Mouse (Mus musculus): ENCODE measurements at regions not wholly inside any gene's neighbourhood (a gene's known extent, or its start where the extent isn't known, plus 50 kb on each side); places are given as distances from the start of the nearest gene placed in this dataset.

DNA sequence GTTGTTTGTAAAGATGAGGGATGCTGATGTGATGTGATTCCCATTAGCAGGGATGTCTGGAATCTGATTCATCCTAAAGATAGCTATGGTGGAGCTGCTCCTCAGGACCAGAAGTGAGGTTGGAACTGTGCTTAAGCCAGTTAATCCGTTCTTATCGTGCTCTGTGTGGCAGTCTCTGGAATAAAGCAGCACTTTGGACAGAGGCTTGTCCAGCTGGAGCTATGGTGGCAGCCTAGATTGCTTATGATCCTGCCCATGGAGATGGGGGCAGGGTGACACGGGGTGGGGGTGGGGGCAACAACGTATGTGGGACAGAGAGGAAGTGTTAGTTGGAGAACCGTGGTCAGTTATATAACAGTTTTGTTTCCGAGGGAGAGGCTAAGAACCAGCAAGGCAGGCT is 82.0 kb upstream of the Arhgap32 start:
- H3K4me1 ChIP-seq (ENCODE audit: control insufficient read depth) = no peaks in the 10 kb centered on the region; the same call in none of the 2 replicates
- no peak for TF ChIP-seq GATA1 (IDR thresholded peaks at IDR 0.05; ENCODE audit: low read length)
- no peak for TF ChIP-seq TAL1 (IDR thresholded peaks at IDR 0.05; ENCODE audit: low read length)
- H3K4me3 ChIP-seq (replicated peaks) = no peak overlapping the region
- H3K9me3 ChIP-seq (ENCODE audit: control insufficient read depth, low read length) = no peaks in the 10 kb centered on the region; the same call in 1 of the 2 replicates
- peaks cover 55% of the 10 kb centered on the region for H3K27me3 ChIP-seq (ENCODE audit: control insufficient read depth)
- no peaks in the 10 kb centered on the region for H3K36me3 ChIP-seq (ENCODE audit: control insufficient read depth)

DNA sequence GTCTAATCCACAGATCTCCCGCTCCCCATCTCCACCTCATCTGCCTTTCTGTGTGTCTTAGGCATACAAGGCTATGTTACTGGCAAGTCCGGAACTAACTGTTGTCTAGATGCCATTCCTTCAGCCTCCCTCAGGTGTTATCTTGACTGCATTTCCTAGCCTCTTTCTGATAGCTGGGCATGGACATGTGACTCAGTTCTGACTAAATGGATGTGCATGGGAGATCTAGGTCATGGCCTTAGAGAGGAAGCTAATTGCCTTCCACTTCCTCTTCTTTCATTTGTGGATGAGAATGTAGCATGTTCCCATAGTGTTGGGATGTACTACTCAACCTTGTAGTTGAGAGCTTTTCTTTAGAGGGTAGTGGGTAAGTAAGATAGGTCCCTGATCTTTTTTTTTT is 75.9 kb upstream of the Arhgap32 start:
- Histone ChIP-seq H3K27me3 (ENCODE audit: control insufficient read depth) (peaks cover 5% of the 10 kb centered on the region), H3K4me3 (replicated peaks) (no peak overlapping the region), H3K36me3 (ENCODE audit: control insufficient read depth) (no peaks in the 10 kb centered on the region), H3K4me1 (ENCODE audit: control insufficient read depth) (no peaks in the 10 kb centered on the region), H3K9me3 (ENCODE audit: control insufficient read depth, low read length) (no peaks in the 10 kb centered on the region)
- TF ChIP-seq GATA1 (IDR thresholded peaks at IDR 0.05; ENCODE audit: low read length) (no peak), TAL1 (IDR thresholded peaks at IDR 0.05; ENCODE audit: low read length) (no peak)

GRCm38 (mm10) chr9:32043344-32043743 is 72.6 kb upstream of the Arhgap32 start:
- no peaks in the 10 kb centered on the region for H3K4me1 ChIP-seq (ENCODE audit: control insufficient read depth)
- TF ChIP-seq GATA1 (IDR thresholded peaks at IDR 0.05; ENCODE audit: low read length) (no peak), TAL1 (IDR thresholded peaks at IDR 0.05; ENCODE audit: low read length) (no peak)
- no peaks in the 10 kb centered on the region for H3K27me3 ChIP-seq (ENCODE audit: control insufficient read depth)
- no peak overlapping the region for H3K4me3 ChIP-seq (replicated peaks)
- H3K36me3 ChIP-seq (ENCODE audit: control insufficient read depth) = no peaks in the 10 kb centered on the region
- H3K9me3 ChIP-seq (ENCODE audit: control insufficient read depth, low read length) = no peaks in the 10 kb centered on the region

DNA sequence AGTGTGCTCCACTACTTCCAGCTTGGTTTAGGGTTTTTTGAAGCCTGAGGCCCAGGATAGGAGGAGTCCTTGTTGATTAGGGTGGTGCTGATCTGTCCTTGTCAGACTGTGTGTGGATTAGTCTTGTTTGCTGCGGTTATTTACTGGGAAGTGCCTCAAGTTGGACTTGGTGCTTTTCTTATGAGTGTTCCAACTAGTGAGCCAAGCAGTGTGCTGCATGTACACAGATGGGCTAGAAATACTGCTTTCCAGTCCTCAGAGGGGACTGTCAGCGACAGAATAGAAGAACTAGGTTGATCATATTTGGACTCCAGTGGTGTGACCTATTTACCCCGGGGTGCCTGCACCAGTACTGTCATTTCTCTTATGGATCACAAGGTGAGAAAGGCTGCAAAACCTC is 69.1 kb upstream of the Arhgap32 start:
- H3K4me1 ChIP-seq (ENCODE audit: control insufficient read depth) = no peaks in the 10 kb centered on the region
- TF ChIP-seq GATA1 (IDR thresholded peaks at IDR 0.05; ENCODE audit: low read length) = no peak
- TF ChIP-seq TAL1 (IDR thresholded peaks at IDR 0.05; ENCODE audit: low read length) = no peak
- no peaks in the 10 kb centered on the region for H3K9me3 ChIP-seq (ENCODE audit: control insufficient read depth, low read length)
- no peak overlapping the region for H3K4me3 ChIP-seq (replicated peaks)
- H3K36me3 ChIP-seq (ENCODE audit: control insufficient read depth) = no peaks in the 10 kb centered on the region
- no peaks in the 10 kb centered on the region for H3K27me3 ChIP-seq (ENCODE audit: control insufficient read depth)

- no peak overlapping the region for H3K4me3 ChIP-seq (replicated peaks)
- H3K27me3 ChIP-seq (ENCODE audit: control insufficient read depth) = no peaks in the 10 kb centered on the region
- TF ChIP-seq TAL1 (IDR thresholded peaks at IDR 0.05; ENCODE audit: low read length) = no peak
- no peak for TF ChIP-seq GATA1 (IDR thresholded peaks at IDR 0.05; ENCODE audit: low read length)
- no peaks in the 10 kb centered on the region for H3K9me3 ChIP-seq (ENCODE audit: control insufficient read depth, low read length)
- no peaks in the 10 kb centered on the region for H3K4me1 ChIP-seq (ENCODE audit: control insufficient read depth)
- no peaks in the 10 kb centered on the region for H3K36me3 ChIP-seq (ENCODE audit: control insufficient read depth)
These were observed 67.0 kb upstream of the Arhgap32 start for GRCm38 (mm10) chr9:32048941-32049340.

DNA sequence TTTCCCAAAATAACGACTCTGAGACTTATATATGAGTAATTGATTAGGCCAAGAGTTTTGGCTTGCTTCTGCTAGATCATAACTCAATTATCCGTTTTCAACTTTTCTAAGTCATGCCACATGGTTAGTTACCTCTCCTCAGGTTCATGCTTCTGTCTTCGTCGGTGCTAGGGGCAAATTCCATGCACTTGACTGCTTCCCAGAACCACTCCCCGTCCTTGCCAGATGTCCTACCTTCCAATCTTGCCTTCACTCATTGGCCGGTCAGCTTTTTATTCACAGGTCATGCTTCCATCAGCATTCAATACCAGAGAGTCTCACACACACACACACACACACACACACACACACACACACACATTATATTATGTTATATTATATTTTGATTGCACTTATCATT is 66.4 kb upstream of the Arhgap32 start:
- Histone ChIP-seq H3K9me3 (ENCODE audit: control insufficient read depth, low read length) (no peaks in the 10 kb centered on the region), H3K4me3 (replicated peaks) (no peak overlapping the region)

DNA sequence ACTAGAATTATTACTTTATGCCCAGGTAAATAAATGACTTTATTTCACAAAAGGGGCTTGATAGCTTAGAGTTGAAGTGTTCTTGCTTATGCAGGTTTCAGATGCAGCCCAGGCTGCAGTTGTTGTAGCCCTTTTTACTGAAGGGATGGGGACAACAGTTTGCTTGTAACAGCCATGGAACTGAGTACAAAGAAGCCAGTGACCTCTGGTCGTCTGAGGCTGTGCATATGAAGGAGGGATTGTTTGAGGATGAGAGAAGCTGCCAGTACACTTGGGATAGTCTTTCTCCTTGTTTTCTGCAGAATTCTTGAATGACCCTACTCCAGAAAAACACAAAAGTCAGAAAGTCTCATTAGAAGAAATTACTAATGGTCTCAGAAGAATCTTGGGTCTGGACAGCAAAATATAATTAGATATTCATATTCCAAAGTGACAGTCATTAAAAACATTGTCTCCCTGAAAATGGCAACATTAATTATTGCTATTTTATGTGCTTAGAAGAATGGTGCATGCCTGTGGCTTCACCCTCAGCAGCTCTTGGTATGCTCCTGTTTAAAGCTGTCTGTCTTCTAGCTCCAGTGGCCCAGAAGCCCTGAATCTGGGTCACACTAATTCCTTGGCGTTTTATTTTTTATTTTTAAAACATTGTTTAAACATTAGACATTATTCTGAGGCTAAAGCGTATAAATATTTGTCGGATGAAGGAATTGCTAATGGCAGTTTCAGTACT is 61.9 kb upstream of the Arhgap32 start:
- Histone ChIP-seq H3K4me1 (ENCODE audit: control insufficient read depth) (no peaks in the 10 kb centered on the region), H3K4me3 (replicated peaks) (no peak overlapping the region), H3K9me3 (ENCODE audit: control insufficient read depth, low read length) (no peaks in the 10 kb centered on the region), H3K36me3 (ENCODE audit: control insufficient read depth) (no peaks in the 10 kb centered on the region), H3K27me3 (ENCODE audit: control insufficient read depth) (no peaks in the 10 kb centered on the region)
- TF ChIP-seq GATA1 (IDR thresholded peaks at IDR 0.05; ENCODE audit: low read length) = no peak
- no peak for TF ChIP-seq TAL1 (IDR thresholded peaks at IDR 0.05; ENCODE audit: low read length)

More for the DNA sequence above, 66.4 kb upstream of the Arhgap32 start:
- no peaks in the 10 kb centered on the region for H3K27me3 ChIP-seq (ENCODE audit: control insufficient read depth)
- TF ChIP-seq GATA1 (IDR thresholded peaks at IDR 0.05; ENCODE audit: low read length) (no peak), TAL1 (IDR thresholded peaks at IDR 0.05; ENCODE audit: low read length) (no peak)
- no peaks in the 10 kb centered on the region for H3K36me3 ChIP-seq (ENCODE audit: control insufficient read depth)
- H3K4me1 ChIP-seq (ENCODE audit: control insufficient read depth) = no peaks in the 10 kb centered on the region

GRCm38 (mm10) chr9:32057427-32058115 is 58.4 kb upstream of the Arhgap32 start:
- no peaks in the 10 kb centered on the region for H3K36me3 ChIP-seq (ENCODE audit: control insufficient read depth)
- no peaks in the 10 kb centered on the region for H3K9me3 ChIP-seq (ENCODE audit: control insufficient read depth, low read length)
- no peaks in the 10 kb centered on the region for H3K4me1 ChIP-seq (ENCODE audit: control insufficient read depth)
- no peaks in the 10 kb centered on the region for H3K27me3 ChIP-seq (ENCODE audit: control insufficient read depth)
- TF ChIP-seq TAL1 (IDR thresholded peaks at IDR 0.05; ENCODE audit: low read length) (no peak), GATA1 (IDR thresholded peaks at IDR 0.05; ENCODE audit: low read length) (no peak)
- H3K4me3 ChIP-seq (replicated peaks) = no peak overlapping the region

DNA sequence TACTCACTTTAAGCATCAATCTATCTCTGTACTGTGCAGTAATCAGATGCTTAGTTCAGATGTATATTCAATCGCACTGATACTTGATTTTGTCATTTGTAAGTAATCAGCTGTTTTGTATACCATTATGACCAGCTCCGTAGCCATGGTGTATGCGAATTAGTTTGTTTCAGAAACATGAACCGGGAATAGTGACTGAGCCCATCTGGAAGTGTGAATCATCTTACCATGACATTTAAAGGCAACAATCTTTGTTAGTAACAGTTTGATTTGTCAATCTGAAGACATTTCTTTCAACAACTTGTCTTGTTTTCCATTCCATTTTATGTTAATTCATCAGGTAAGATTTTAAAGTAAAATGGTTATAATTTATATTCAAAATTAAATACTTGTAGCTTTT is 53.2 kb upstream of the Arhgap32 start:
- H3K36me3 ChIP-seq (ENCODE audit: control insufficient read depth) = no peaks in the 10 kb centered on the region
- TF ChIP-seq TAL1 (IDR thresholded peaks at IDR 0.05; ENCODE audit: low read length) (no peak), GATA1 (IDR thresholded peaks at IDR 0.05; ENCODE audit: low read length) (no peak)
- no peaks in the 10 kb centered on the region for H3K9me3 ChIP-seq (ENCODE audit: control insufficient read depth, low read length)
- no peak overlapping the region for H3K4me3 ChIP-seq (replicated peaks)
- no peaks in the 10 kb centered on the region for H3K27me3 ChIP-seq (ENCODE audit: control insufficient read depth)
- H3K4me1 ChIP-seq (ENCODE audit: control insufficient read depth) = no peaks in the 10 kb centered on the region
